Mouse (Mus musculus): Measurements from ENCODE around the gene Kcnk16. TPM values are rescaled to one million over a fixed set of nuclear protein-coding genes. Genes with fewer than 3 reads are reported as not detected.

The Kcnk16 gene
- polyA plus RNA-seq, 1 experiment from 2014 or later = not detected

GRCm38 (mm10) chr14:20215826-20216225 is 53.2 kb downstream of the Kcnk16 start:
- WGBS = 82% methylated on average over 5 of the region's 5 CpGs
- ATAC-seq = no peak

GRCm38 (mm10) chr14:20214125-20214524 is 54.9 kb downstream of the Kcnk16 start:
- Histone ChIP-seq H3K9me3 (replicated peaks; ENCODE audit: control insufficient read depth, low read length) (no peaks in the 10 kb centered on the region), H3K27me3 (replicated peaks; ENCODE audit: control insufficient read depth, insufficient read depth, low read length) (no peaks in the 10 kb centered on the region), H3K9ac (ENCODE audit: low read length) (no peak overlapping the region), H3K36me3 (ENCODE audit: control insufficient read depth, insufficient read depth, low read length) (no peaks in the 10 kb centered on the region), H3K4me3 (ENCODE audit: low read depth, low read length) (no peak overlapping the region), H3K27ac (ENCODE audit: low read depth, low read length) (no peak overlapping the region), H3K4me1 (ENCODE audit: control insufficient read depth, insufficient read depth, low read length) (no peaks in the 10 kb centered on the region), H3K4me2 (ENCODE audit: low read length) (no peak overlapping the region)
- DNase-seq (ENCODE audit: low spot score) (no peak), ATAC-seq (no peak)
- 94% methylated on average over 7 of the region's 7 CpGs for WGBS

More at GRCm38 (mm10) chr14:20215826-20216225, 53.2 kb downstream of the Kcnk16 start:
- no peak overlapping the region for H3K4me2 ChIP-seq (ENCODE audit: low read length)
- DNase-seq (ENCODE audit: low spot score) = no peak
- no peaks in the 10 kb centered on the region for H3K27me3 ChIP-seq (replicated peaks; ENCODE audit: control insufficient read depth, insufficient read depth, low read length)
- H3K27ac ChIP-seq (ENCODE audit: low read depth, low read length) = no peak overlapping the region
- H3K4me3 ChIP-seq (ENCODE audit: low read depth, low read length) = no peak overlapping the region
- H3K9me3 ChIP-seq (replicated peaks; ENCODE audit: control insufficient read depth, low read length) = no peaks in the 10 kb centered on the region
- no peak overlapping the region for H3K9ac ChIP-seq (ENCODE audit: low read length)
- no peaks in the 10 kb centered on the region for H3K4me1 ChIP-seq (ENCODE audit: control insufficient read depth, insufficient read depth, low read length)
- H3K36me3 ChIP-seq (ENCODE audit: control insufficient read depth, insufficient read depth, low read length) = no peaks in the 10 kb centered on the region

- Histone ChIP-seq H3K36me3 (ENCODE audit: control insufficient read depth, insufficient read depth, low read length) (no peaks in the 10 kb centered on the region), H3K4me2 (ENCODE audit: low read length) (no peak overlapping the region), H3K27me3 (replicated peaks; ENCODE audit: control insufficient read depth, insufficient read depth, low read length) (no peaks in the 10 kb centered on the region), H3K9ac (ENCODE audit: low read length) (no peak overlapping the region), H3K4me1 (ENCODE audit: control insufficient read depth, insufficient read depth, low read length) (peaks cover 5% of the 10 kb centered on the region; the same call in 1 of the 2 replicates), H3K27ac (ENCODE audit: low read depth, low read length) (no peak overlapping the region), H3K9me3 (replicated peaks; ENCODE audit: control insufficient read depth, low read length) (no peaks in the 10 kb centered on the region), H3K4me3 (ENCODE audit: low read depth, low read length) (no peak overlapping the region)
- DNase-seq (ENCODE audit: low spot score) (no peak), ATAC-seq (no peak)
- WGBS = 42% methylated on average over 9 of the region's 9 CpGs
Observed at GRCm38 (mm10) chr14:20211754-20212601, 57.0 kb downstream of the Kcnk16 start.

Other genes starting within 250 kb of the Kcnk16 start
- 18.4 and 19.3 TPM in 2 replicates for gene Saysd1, start 130.7 kb downstream of the Kcnk16 start, polyA plus RNA-seq (2014; fragmentation: Nextera tagmentation; extraction: Ambion mirVana)
- gene Kcnk5, start 87.4 kb downstream of the Kcnk16 start, polyA plus RNA-seq (2014; fragmentation: Nextera tagmentation; extraction: Ambion mirVana) = 2.5 and 3.1 TPM in 2 replicates
- 11.1 and 14.7 TPM in 2 replicates for gene Nudt13, start 25.5 kb upstream of the Kcnk16 start, polyA plus RNA-seq (2014; fragmentation: Nextera tagmentation; extraction: Ambion mirVana)
- 56.9 and 58.6 TPM in 2 replicates for gene Ecd, start 78.9 kb upstream of the Kcnk16 start, polyA plus RNA-seq (2014; fragmentation: Nextera tagmentation; extraction: Ambion mirVana)
- 37.0 and 40.8 TPM in 2 replicates for gene Fam149b, start 79.0 kb upstream of the Kcnk16 start, polyA plus RNA-seq (2014; fragmentation: Nextera tagmentation; extraction: Ambion mirVana)
- 140 and 165 TPM in 2 replicates for gene Dnajc9, start 119.7 kb upstream of the Kcnk16 start, polyA plus RNA-seq (2014; fragmentation: Nextera tagmentation; extraction: Ambion mirVana)
- gene Mrps16, start 124.4 kb upstream of the Kcnk16 start, polyA plus RNA-seq (2014; fragmentation: Nextera tagmentation; extraction: Ambion mirVana) = 68.4 and 72.3 TPM in 2 replicates
- gene Cfap70, start 183.0 kb upstream of the Kcnk16 start, polyA plus RNA-seq (2014; fragmentation: Nextera tagmentation; extraction: Ambion mirVana) = 0.98 and 2.7 TPM in 2 replicates
- gene Anxa7, start 210.9 kb upstream of the Kcnk16 start, polyA plus RNA-seq (2014; fragmentation: Nextera tagmentation; extraction: Ambion mirVana) = 12.3 and 14.8 TPM in 2 replicates
- 0.20 and 0.30 TPM in 2 replicates for gene Mss51, start 227.7 kb upstream of the Kcnk16 start, polyA plus RNA-seq (2014; fragmentation: Nextera tagmentation; extraction: Ambion mirVana)

Data from forebrain, embryonic 14.5 days (tissue).